Mouse (Mus musculus): Measurements from ENCODE around the gene Tenm2. TPM values are rescaled to one million over a fixed set of nuclear protein-coding genes. Genes with fewer than 3 reads are reported as not detected.

Gene Tenm2
- total RNA-seq, 4 experiments from 2014 or later, result 0.35 to 0.77 (median 0.54) TPM

DNA sequence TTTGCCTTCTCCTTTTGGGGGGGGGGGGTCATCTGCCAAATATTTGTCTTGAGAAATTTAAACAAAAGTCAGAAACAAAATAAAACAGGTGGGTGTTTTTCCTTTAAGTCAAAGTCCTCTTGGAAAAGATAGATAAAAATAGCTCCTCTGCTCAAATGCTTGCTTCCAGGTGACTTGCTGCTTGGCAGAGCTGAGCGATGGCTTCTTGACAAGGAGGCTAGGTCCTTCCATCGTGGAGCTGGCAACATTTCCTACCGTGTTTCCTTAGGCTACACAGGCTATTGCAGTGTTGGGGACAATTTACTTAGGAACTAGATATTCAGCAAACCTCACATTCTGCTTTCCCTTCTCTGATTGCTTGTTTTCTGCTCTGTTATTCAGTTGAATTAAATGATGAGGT lies 342.7 kb downstream of the Tenm2 start:
- no peak for DNase-seq

DNA sequence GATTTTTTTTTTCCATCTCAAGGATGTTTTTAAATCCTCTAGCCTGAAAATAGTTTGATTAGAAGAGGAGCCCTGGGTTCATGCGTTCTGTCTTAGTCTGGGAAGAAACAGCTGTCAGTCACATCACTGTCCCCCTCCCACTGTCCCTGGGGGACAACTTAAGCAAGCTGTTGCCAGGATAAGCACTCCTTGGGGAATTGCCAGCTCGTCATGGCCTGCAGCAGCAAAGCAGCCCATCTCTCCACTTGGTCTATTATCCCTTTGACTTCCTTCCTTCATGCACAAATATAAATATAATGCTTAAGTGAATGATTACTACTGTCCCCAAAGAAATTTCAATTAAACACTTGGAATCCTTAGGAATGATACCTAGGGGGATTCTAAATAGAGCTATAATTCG lies 344.7 kb downstream of the Tenm2 start:
- DNase-seq, result no peak

DNA sequence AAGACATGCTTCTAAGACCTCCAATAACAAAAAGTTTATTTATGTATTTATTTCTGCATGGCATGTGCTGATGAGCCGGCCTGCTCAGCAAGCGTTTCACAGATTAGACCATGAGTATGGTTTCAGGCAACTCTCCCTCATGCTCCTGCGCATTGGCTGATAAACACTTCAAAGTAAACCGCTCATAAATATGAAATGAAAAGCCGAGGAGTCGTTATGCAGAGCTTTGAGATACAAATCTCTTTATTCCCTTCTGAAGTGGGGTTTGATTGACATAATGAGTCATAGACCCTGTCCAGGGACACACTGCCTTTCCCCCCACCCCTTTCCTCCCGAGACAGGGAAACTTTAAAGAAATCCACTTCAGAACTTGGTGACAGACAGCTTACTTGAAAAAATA lies 348.3 kb downstream of the Tenm2 start:
- no peak for DNase-seq

DNA sequence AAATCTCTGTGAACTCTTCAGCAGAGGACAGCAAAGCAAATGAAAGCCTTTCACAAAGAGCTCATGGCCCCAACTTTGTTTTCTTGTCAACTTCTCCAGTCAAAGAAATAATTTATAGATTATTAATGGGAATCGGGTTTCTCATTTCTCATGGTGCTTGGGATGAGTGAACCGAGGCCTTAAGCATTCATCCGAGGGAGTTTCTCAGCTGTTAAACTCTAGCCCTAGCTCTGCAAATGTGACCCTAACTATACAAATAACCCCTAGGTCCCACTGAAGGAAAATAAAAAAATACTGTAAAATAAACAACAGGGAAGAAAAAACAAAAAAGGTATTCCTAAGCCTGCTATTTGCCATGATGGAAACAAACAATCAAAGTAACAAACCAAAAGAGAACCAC lies 349.6 kb downstream of the Tenm2 start:
- DNase-seq, result no peak

DNA sequence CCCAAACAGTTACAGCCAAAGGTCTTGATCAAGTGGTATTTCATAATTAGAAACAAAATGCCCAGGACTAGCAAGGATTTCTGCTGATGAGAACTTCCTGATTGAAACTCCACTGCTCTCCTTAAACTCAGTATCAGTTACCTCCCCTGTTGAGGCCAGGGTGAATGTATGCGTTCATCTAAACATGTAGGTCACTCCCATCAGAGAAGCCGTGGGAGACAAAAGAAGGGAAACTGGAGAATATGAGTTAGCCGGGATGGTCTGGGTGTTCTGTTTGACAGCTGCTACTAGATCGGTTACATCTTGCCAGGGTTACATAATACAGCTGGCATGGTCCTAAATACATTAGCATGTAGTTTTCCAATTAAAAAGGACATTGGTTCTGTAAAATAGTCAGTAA lies 362.8 kb downstream of the Tenm2 start:
- no peak for DNase-seq

DNA sequence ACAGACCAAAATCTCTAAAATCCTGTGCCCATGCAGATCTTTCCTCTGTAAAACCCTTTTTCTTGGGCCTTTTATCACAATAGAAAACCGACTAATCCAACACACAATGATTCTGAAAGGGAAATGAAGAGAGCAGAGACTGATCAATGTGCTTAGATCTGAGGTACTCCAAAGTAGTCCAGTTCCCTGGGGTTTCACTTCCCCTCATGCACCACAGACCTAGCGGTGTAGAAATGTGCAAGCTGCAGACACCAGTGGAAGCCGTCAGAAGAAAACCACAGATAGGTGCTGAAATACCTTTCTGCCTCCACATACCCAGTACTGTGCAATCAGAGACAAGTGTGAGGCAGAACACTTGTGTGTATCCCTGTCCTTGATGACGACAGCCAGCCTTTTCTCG lies 365.2 kb downstream of the Tenm2 start:
- DNase-seq, result no peak

DNA sequence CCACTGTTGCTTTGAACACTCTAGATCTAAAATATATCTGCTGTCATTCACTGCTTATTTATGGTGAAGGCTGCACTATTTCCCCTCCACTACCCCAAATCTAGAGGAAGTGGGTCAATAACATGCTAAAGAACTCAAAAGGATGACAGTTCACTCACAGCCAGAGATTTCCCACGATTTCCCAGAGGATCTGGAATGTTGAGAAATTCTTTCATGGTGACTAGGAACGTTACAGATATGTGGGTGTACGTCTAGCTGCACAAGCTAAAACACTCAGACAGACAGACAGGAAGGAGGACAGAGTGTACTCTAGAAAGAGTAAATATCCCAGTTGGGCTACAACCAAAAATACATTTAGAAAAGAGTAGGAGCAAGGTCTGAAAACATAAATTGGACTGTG lies 384.1 kb downstream of the Tenm2 start:
- no peak for DNase-seq

DNA sequence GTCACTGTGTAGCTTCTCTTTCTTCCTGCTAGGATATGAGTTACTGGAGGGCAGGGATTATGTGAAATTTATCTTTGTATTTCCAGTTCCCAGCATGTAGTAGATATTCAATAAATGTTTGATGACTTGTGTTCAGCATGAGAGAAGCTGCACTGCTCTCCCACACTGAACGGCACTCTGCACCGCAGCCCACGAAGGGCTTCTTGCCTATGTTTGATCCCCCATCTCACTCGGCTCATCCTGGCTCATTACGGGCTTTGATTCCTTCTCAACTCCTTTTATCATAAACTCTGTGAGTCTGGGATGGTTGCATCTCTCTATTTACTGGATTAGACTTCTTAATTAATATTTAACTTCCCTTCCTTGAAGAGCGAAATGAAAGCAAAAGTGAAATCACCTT lies 388.3 kb downstream of the Tenm2 start:
- DNase-seq, result no peak

DNA sequence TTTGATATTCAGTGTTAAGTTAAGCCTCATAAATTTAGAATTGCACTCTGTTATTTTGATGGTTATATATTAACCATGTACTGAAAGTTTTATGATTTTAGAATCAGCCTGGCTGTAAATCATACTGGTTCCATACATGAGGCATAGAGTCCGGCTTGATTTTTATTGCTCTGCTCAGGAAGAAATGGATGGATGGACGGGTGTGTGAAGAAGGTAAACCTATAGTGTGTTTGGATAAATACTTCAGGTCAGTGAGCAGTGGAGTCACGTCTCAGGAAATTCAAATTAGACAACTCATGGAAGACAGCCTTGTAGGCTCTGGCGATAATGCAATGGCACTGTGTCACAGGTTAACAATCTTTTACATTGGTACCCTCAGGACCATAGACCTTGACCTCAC lies 402.9 kb downstream of the Tenm2 start:
- no peak for DNase-seq

DNA sequence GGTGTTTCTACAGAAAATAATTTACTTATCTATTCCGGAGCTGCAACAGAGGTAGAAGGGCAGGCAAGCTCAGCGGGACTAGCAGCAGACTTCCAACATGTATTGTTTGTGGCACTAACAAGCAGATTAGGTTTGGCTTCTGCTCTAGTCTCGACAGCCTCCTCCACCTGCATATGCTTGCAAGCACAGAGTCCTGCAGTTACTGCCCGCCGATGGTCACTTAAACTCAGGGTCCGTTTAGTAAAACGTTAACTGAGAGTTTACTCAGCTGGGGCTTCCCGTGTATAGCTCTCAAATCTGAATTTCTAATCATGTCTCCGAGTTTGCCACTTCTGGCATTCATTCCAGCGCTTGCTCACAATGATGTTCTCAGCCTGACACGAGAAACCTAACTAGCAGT lies 404.3 kb downstream of the Tenm2 start:
- DNase-seq, result no peak

DNA sequence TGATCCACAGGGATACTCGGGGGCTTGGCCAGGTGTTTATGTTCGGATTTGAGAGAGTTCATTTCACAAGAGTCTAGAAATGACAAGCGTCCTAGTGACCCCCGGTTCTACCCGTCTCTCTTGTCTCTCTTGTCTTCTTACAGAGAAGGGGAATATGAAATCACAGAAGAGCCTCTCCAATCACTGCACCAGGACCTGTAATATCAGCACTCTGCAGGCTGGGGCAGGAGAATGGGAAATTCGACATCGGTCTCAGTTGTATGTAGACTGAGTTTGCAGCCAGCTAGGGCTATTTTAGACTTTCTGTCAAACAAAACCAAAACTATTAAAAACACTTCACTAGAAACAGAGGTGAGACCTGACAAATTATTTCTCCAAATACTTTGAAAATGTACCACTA lies 411.1 kb downstream of the Tenm2 start:
- no peak for DNase-seq

DNA sequence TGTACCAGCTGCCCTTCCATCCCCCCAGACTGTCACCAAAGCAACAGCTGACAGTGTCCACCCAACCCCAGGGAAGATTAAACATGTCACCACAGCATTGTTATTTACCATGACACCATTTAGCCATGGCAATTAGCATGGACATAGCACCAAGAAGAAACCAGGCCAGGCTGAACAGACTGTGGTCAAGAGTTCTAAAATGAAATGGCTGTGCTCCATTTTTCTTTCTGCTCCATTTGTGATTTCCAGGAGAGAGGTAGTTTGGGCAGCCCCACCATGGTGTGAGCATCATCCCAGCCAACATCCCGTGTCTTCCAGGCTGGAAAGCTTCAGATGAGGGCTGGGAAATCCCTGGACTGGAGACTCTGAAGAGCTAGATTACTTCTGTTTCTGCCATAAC lies 431.1 kb downstream of the Tenm2 start:
- DNase-seq, result no peak

DNA sequence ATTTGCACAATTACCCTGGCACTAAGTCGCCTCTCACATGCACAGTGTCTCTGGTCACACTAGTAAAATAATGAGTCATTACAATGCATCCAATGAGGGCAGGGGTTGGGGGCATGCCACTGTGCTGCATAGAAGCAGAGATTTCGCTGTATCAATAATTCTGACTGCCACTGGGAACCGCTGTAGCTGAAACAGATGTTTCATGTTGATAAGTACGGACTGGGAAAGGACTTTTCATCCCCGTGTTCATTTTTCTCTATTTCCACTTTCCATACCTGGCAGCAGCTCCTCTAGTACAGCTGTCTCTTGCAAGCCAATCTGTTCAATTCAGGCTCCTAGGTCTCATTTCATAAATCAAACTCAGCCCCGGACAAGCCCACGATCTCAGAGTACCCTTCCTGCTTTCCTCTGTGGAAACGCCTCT lies 433.5 kb downstream of the Tenm2 start:
- DNase-seq, result no peak

DNA sequence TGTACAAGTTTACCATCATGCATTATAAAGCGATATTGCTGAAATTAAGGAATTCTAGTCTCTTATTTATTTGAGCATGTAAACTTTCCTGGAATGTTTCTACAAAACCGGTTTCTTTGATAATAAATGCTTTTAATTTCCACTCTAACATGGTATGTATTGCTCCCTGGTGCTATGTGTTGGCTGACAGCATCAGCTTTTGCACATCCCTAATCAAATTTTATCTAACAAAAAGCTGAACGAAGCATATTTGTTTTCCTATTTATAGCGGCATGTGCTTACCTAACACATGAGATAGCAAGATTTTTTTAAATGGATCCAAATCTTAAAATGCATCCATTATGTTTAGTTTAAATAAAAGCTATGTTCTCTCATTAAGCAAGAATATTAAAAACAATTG lies 434.1 kb downstream of the Tenm2 start:
- no peak for DNase-seq

DNA sequence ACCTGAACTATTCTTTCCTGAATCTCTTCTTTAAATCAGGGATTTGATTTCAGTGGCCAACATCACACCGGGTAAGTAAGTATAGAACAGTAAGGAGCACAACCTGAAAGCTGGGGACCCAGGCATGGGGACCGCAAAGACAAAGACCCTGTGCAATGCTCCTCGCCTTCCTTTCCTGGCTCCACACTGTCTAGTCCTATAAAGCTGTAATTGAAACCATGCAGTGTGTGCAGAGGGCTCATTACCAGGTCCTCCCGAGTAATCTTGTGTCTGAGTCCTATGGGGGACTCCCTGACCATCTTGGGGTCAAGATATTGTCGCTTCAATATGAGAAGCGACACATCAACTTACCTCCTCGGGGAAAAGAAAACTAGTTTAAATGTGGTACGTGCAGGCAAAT lies 436.4 kb downstream of the Tenm2 start:
- DNase-seq, result no peak

DNA sequence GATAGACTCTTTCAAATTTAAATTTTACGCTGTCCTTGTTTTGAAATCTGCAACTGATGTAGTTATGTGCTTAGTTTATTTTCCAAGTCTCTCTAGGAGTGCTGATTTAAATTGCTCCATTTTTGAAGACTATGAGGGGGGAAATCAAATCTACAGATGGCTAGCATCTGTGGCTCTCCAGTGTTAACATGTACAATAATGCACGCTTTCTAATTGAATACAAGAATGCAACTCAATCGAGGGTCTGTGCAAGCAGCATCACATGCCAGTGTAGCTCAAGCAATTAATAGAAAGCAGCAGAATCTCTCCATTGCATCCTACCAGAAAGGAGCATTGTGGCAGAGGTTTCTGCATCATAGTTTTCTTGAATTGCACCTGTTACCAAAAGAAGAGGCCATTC lies 477.8 kb downstream of the Tenm2 start:
- DNase-seq, result no peak

DNA sequence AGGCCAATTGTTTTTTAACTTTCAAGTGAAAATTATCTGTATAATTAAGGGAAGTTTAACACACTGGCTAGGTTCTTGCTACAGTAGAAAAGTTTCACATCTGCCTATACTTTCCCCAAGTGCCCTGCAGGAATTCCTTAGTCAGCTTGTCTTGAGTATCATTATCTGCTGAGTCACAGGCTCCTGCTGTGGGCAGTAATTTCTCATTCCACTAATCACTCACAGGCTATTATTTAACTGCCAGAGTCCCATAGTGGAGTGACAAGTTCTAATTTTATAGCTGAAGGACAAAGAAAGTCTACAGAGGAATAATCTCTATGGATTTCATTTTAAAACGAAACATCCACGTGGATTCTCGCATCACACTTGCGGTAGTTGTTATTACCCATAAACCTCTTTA lies 489.5 kb downstream of the Tenm2 start:
- no peak for DNase-seq

DNA sequence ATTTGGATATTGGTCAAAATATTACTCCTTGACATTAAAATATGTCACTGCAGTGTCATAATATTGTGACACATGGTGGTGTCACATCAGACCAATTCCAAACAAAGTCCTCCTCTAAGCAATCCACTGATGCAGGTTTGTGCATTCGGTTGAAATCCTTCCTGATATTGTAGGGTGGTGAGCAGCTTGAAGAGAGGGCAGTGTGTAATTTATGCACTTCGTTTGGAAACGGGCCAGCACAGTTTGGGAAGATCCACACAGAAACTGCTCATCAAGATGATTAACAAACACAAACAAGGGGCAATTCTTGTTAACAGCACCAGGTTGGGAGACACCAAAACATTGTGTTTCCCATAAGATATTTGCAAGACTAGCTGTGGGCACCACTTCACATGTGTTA lies 508.0 kb downstream of the Tenm2 start:
- no peak for DNase-seq

DNA sequence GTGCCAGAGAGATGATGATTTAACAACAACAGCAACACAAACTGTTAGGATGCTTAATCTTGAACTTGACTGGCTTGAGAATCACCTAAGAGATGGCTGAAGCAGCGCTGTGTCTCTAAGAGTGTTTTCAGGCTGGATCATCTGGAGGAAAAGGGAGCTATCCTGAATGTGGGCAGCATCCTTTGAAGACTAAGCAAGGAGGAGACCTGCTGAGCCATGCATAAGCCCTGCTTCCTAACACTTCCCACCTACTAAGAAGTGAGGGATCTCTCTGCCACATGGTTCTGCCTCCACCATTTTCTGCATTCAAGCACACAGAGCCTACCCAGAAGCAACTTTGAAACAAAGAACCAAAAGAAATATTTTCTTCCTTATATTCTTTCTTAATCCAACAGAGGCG lies 532.9 kb downstream of the Tenm2 start:
- DNase-seq, result no peak

DNA sequence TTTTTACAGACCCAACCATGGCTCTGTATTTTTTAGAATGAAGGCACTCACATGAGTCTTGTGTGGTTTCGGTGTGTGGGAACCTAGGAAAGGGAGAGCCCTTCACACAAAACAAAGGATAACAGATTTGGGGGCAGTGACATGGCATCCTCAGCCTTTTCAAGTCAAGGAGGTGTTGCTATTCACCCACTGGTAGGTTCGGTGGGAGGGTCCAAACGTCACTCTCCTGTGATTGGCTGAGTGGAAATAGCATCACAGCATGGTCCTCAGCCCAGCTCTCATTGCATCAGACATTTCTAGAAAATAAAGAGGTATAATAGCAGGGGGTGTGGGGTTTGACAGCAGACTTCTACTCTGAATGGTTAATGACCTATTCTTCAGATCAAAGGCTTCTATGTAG lies 534.8 kb downstream of the Tenm2 start:
- no peak for DNase-seq

DNA sequence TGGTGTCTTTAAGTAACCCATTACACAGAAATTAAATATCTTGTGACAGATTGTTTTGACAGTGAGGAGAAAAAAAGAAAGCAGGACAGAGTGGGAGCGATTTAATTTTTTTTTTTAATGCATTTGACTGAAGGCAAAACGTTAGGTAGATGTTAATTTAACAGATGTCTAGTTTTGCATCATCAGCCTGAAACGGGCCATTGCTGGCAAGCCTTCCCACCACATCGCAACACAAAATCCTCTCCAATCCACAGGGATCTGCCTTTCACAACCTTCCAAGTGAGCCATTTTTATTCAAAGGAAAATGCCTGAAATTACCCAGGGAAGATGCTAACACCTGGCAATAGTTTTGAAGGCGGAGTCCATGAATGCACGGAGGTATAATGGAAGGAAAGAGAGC lies 535.6 kb downstream of the Tenm2 start:
- DNase-seq, result no peak

DNA sequence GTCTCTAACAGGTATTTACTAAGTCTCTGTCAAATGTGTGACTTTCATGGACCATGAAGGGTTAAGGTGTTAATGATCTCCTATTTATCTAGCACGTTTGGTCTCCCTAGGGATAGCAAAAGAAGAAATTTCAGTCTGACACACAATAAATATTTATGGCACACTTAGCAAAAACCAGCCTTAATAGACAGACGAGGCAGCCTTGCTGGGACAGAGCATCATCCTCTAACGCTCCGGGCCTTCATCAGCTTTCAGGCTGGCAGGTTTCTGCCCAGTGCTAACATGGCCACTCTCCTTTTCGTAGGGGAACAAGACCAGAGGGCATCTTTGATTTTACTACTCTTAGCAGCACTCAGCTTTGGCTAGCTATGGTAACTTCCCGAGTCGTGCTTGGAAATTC lies 537.5 kb downstream of the Tenm2 start:
- no peak for DNase-seq

DNA sequence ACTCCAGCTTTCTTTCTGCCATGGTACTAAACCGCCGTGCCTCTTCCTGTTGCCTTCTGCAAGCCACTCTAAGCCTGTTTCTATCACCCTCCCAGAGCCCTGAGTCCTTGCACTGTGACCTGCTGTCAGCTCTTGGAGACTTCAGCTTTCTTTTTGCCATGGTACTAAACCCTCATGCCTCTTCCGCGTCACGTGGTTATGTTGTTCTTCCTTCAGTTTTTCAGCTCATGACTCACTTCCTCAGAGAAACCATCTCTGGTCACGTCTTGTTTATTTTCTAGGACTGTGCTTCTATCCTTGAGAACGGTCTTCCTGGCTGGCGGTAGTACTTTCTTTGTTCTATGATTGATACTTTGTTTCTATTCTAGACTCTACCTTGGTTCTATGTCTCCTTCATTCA lies 537.9 kb downstream of the Tenm2 start:
- DNase-seq, result no peak

DNA sequence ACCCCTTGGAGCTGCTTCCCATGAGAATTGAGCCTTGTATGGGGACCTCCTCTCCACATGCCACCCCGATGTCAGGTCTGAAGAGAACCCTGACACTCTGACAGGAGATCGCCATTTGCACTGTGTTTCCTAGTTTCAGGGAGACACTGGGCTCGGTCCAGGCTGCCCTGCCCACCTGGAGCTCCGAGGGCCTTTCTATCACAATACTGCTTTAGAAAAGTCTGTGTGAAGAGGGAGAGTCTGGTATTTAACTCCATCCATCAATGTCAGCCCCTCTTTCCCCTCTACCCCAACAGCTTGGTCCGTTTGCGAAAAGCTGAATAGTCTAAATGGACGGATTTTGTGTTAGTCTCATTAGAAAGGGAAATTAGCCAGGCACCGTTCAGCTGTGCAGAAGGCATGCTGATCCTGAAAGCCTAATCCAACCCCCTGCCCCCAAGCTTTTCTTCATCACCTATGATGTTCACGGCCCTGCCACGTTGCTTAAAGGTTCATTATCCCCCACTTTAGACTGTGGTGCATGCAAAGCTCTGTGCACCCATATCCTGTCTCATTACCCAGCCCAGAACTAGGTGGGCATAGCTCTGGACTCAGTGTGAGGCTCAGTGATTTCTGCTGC lies 538.6 kb downstream of the Tenm2 start:
- no peak for DNase-seq

DNA sequence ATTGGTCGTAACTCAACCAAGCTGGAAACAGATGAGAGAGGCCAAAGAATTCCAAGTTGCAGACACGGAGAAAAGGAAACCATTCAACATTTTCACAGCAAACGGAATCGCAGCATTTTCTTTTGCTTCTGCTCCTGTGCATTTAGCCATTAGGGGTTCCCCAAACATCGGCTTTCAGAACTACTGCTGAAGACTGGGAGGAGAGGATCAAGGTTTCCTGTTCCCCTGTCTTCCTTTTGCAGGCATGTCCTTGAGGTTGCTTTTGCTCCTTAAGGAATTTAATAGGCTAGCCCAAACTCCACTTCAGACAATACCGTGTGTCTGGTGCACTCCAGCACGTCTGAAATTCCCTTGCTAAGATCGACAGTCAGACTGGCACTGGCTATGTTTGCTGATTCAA lies 541.0 kb downstream of the Tenm2 start:
- no peak for DNase-seq

DNA sequence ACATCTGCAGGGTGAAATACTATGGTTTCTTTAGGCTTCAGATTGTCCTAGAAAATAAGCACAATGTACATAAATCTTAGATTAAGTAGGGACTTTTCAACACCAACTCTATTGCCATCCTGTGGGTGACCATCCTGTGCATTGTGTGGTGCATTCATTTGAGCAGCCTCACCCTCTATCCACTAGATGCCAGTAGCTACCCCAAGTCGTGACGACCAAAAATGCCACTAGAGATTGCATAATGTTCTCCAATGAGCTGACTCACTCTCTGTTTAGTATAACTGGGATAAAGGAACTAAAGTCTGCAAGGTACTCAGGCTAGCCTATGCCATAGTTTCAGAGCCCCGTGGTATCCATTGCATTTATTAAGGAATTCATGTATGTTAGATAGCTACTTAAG lies 543.1 kb downstream of the Tenm2 start:
- no peak for DNase-seq
